Mouse (Mus musculus): ENCODE results near the gene Spock1. TPM values are rescaled to one million over a fixed set of nuclear protein-coding genes. Genes with fewer than 3 reads are reported as not detected.

Spock1 gene
- polyA plus RNA-seq, 1 experiment from 2014 or later: 1.1 TPM

DNA sequence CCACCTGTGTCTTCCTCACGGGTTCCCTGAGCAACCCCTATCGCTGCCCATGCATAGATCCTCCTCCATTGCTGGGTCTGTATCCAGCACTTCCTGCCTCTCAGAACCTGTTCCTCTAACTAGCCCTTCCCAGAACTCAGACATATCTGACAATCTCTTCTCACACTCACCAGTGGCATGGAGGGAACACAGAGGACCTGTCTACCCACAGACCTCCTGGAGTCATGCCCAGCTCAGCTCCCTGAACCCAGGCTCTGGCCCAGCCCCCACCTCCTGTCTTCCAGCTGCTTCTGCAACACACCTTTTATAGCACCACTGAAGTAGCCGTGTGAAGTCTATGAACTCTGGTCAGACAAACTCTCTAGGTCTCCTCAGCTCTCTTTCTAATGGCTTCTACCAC lies 101.3 kb downstream of the Spock1 start:
- no peak overlapping the region for H3K4me2 ChIP-seq (replicated peaks; ENCODE audit: low read depth)
- H3K36me3 ChIP-seq (ENCODE audit: control insufficient read depth, insufficient read depth): no peaks in the 10 kb centered on the region
- no peak overlapping the region for H3K4me3 ChIP-seq (ENCODE audit: low read depth, low read length)
- no peak for TF ChIP-seq CTCF (IDR thresholded peaks at IDR 0.05; ENCODE audit: low read depth)
- H3K9me3 ChIP-seq (ENCODE audit: control insufficient read depth): no peaks in the 10 kb centered on the region
- no peak for ATAC-seq
- no peak overlapping the region for H3K27ac ChIP-seq (ENCODE audit: low read depth, low read length)
- no peaks in the 10 kb centered on the region for H3K4me1 ChIP-seq (replicated peaks; ENCODE audit: control insufficient read depth, insufficient read depth, low read length)
- H3K9ac ChIP-seq (ENCODE audit: low read depth, low read length): no peak overlapping the region
- WGBS: 52% methylated on average over 3 of the region's 3 CpGs
- H3K27me3 ChIP-seq (replicated peaks; ENCODE audit: control insufficient read depth, insufficient read depth, low read length): no peaks in the 10 kb centered on the region

DNA sequence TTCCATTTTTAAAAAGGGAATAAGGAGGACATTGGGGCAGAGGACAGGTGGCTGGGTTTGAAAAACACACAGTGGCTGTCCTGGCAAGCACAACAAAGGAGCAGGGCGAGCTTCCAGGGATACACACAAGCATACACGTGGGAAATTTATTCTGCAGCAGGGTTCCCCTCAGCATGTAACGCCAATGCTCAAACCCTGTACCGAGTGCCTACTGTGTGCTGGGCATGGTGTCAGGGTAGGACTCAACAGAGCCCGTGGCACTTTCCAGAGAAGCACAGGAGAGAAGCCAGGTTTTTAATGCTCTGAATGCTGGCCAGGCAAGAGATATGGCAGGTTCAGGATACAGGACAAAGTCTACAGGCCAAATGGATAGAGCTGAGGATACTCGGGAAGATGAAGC lies 101.8 kb downstream of the Spock1 start:
- Histone ChIP-seq H3K4me3 (ENCODE audit: low read depth, low read length) (no peak overlapping the region), H3K9ac (ENCODE audit: low read depth, low read length) (no peak overlapping the region), H3K27me3 (replicated peaks; ENCODE audit: control insufficient read depth, insufficient read depth, low read length) (no peaks in the 10 kb centered on the region), H3K4me1 (replicated peaks; ENCODE audit: control insufficient read depth, insufficient read depth, low read length) (no peaks in the 10 kb centered on the region), H3K4me2 (replicated peaks; ENCODE audit: low read depth) (no peak overlapping the region), H3K9me3 (ENCODE audit: control insufficient read depth) (no peaks in the 10 kb centered on the region), H3K36me3 (ENCODE audit: control insufficient read depth, insufficient read depth) (no peaks in the 10 kb centered on the region), H3K27ac (ENCODE audit: low read depth, low read length) (no peak overlapping the region)
- TF ChIP-seq CTCF (IDR thresholded peaks at IDR 0.05; ENCODE audit: low read depth): no peak
- no peak for ATAC-seq
- 78% methylated on average over 6 of the region's 6 CpGs for WGBS

DNA sequence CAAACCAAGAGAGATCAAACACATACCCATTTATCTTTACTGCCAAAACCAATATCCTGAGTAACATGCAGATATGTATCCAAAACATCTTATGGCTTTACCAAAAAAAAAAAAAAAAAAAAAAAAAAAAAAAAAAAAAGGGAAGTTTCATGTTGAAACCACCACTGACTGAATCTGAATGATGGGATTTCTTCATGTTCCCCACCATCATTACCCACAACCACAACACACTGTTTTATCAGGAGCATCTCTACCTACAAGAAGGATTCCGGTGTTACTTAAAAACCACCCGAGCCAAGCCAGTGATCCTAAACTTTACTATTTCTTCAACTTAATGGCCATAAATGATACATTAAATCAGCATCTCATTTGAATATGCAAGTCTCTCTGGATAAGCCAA lies 109.5 kb downstream of the Spock1 start:
- TF ChIP-seq CTCF (IDR thresholded peaks at IDR 0.05; ENCODE audit: low read depth): no peak

DNA sequence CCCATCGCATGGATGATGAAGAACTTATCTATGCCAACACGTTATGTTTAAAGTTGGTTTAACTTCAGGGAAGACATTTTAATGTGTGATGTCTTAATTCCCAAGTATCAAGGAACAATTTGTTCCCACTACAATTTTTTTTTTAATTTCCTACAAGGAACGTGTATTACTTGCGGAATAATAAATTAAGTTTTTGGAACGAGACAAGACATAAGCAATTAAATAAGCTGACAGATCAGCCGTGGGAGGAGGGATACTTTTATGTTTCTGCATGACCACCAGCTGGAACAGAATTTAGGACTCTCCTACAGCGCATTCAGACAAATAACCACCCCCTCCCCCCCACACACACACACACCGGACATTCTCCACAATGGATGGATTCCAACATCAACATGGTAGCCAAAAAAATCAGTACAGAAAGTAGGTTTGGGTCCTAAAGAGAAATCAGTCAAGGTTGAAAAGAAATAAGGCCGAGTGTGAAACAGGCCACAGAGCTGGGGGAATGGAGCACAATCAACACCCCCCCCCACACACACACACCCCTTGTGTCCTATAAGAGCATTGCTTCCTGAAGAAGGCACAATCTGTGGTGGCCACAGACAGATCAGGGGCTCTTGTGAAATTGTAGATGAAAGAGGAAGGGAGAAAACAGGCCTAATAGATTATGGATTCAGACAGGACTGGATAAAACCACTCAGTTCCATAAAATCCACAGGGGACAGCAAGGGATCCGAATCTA lies 111.0 kb downstream of the Spock1 start:
- no peak overlapping the region for H3K27ac ChIP-seq (ENCODE audit: low read depth, low read length)
- no peaks in the 10 kb centered on the region for H3K36me3 ChIP-seq (ENCODE audit: control insufficient read depth, insufficient read depth)
- no peaks in the 10 kb centered on the region for H3K27me3 ChIP-seq (replicated peaks; ENCODE audit: control insufficient read depth, insufficient read depth, low read length)
- H3K4me1 ChIP-seq (replicated peaks; ENCODE audit: control insufficient read depth, insufficient read depth, low read length): no peaks in the 10 kb centered on the region
- no peak for TF ChIP-seq CTCF (IDR thresholded peaks at IDR 0.05; ENCODE audit: low read depth)
- H3K4me3 ChIP-seq (ENCODE audit: low read depth, low read length): no peak overlapping the region
- WGBS: 74% methylated on average over 10 of the region's 10 CpGs
- H3K4me2 ChIP-seq (replicated peaks; ENCODE audit: low read depth): no peak overlapping the region
- H3K9ac ChIP-seq (ENCODE audit: low read depth, low read length): no peak overlapping the region
- no peaks in the 10 kb centered on the region for H3K9me3 ChIP-seq (ENCODE audit: control insufficient read depth)
- ATAC-seq: no peak

More for the DNA sequence above, 109.5 kb downstream of the Spock1 start:
- H3K36me3 ChIP-seq (ENCODE audit: control insufficient read depth, insufficient read depth): no peaks in the 10 kb centered on the region
- H3K27me3 ChIP-seq (replicated peaks; ENCODE audit: control insufficient read depth, insufficient read depth, low read length): no peaks in the 10 kb centered on the region
- no peak overlapping the region for H3K9ac ChIP-seq (ENCODE audit: low read depth, low read length)
- H3K27ac ChIP-seq (ENCODE audit: low read depth, low read length): no peak overlapping the region
- no peak overlapping the region for H3K4me2 ChIP-seq (replicated peaks; ENCODE audit: low read depth)
- no peak for ATAC-seq
- H3K4me3 ChIP-seq (ENCODE audit: low read depth, low read length): no peak overlapping the region
- 89% methylated on average over 2 of the region's 2 CpGs for WGBS
- no peaks in the 10 kb centered on the region for H3K9me3 ChIP-seq (ENCODE audit: control insufficient read depth)
- H3K4me1 ChIP-seq (replicated peaks; ENCODE audit: control insufficient read depth, insufficient read depth, low read length): no peaks in the 10 kb centered on the region

DNA sequence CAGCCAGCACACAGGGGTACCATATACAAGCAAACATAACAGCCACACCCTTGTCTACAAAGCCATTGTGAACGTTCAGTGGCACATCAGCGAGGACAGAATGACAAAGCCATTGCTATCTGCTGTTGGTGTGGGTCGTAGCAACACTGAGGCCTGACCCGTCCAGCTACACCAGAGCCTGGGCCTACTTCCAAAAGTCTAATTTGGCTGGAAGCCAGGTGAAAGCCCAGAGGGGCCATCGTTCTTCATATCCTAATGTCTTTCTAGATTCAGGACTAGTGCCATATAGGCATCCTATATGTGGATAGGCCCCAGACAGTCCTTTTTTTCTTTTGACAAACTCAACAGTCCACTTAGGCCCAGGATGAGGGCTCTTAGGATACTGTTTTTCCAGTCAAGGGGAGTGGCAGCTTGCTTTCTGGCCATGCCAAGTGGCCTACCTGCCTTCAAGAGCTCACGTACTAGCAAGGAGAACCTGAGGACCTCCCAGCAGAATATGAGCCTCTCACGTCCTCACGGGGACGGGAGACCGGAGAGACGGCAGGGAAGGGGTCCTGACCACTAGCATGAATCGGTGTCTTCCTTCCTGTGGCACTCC lies 114.4 kb downstream of the Spock1 start:
- Histone ChIP-seq H3K4me3 (ENCODE audit: low read depth, low read length) (no peak overlapping the region), H3K9ac (ENCODE audit: low read depth, low read length) (no peak overlapping the region), H3K36me3 (ENCODE audit: control insufficient read depth, insufficient read depth) (no peaks in the 10 kb centered on the region), H3K27me3 (replicated peaks; ENCODE audit: control insufficient read depth, insufficient read depth, low read length) (no peaks in the 10 kb centered on the region), H3K4me2 (replicated peaks; ENCODE audit: low read depth) (no peak overlapping the region), H3K27ac (ENCODE audit: low read depth, low read length) (no peak overlapping the region), H3K4me1 (replicated peaks; ENCODE audit: control insufficient read depth, insufficient read depth, low read length) (no peaks in the 10 kb centered on the region), H3K9me3 (ENCODE audit: control insufficient read depth) (no peaks in the 10 kb centered on the region)
- WGBS: 72% methylated on average over 12 of the region's 12 CpGs
- no peak for ATAC-seq
- TF ChIP-seq CTCF (IDR thresholded peaks at IDR 0.05; ENCODE audit: low read depth): no peak

DNA sequence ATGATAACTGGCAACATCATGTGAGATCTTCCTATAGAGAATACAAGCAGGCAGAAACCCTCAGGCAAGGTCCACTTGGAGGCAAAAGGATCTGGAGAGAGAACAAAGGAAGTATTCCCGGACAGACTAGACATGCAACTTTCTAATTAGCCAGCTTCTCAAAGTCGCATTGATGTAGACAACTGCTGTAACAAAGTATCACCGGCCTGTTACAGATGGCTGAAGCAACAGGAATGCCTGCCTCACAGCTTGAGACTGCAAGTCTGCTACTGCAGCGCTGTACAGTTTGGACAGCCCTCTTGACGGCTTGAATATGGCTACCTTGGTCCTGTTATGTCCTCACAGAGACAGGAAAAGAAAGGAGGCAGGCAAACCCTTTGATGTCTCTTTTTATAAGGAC lies 118.3 kb downstream of the Spock1 start:
- no peak overlapping the region for H3K4me2 ChIP-seq (replicated peaks; ENCODE audit: low read depth)
- H3K27ac ChIP-seq (ENCODE audit: low read depth, low read length): no peak overlapping the region
- H3K36me3 ChIP-seq (ENCODE audit: control insufficient read depth, insufficient read depth): no peaks in the 10 kb centered on the region
- H3K4me3 ChIP-seq (ENCODE audit: low read depth, low read length): no peak overlapping the region
- no peaks in the 10 kb centered on the region for H3K4me1 ChIP-seq (replicated peaks; ENCODE audit: control insufficient read depth, insufficient read depth, low read length)
- 57% methylated on average over 5 of the region's 5 CpGs for WGBS
- no peak for ATAC-seq
- peaks cover 4% of the 10 kb centered on the region; the same call in 1 of the 2 replicates for H3K9me3 ChIP-seq (ENCODE audit: control insufficient read depth)
- no peaks in the 10 kb centered on the region for H3K27me3 ChIP-seq (replicated peaks; ENCODE audit: control insufficient read depth, insufficient read depth, low read length)
- H3K9ac ChIP-seq (ENCODE audit: low read depth, low read length): no peak overlapping the region
- no peak for TF ChIP-seq CTCF (IDR thresholded peaks at IDR 0.05; ENCODE audit: low read depth)
